Mouse (Mus musculus): ENCODE data around the gene Pde4dip. TPM values are rescaled to one million over a fixed set of nuclear protein-coding genes. Genes with fewer than 3 reads are reported as not detected.

Gene Pde4dip
- polyA plus RNA-seq, 1 experiment from 2014 or later, result 27.6 TPM

- ATAC-seq (ENCODE audit: low FRiP score), result no peak
- no peaks in the 10 kb centered on the region for H3K9me3 ChIP-seq (ENCODE audit: control insufficient read depth, low read length)
- H3K27me3 ChIP-seq (ENCODE audit: control insufficient read depth, insufficient read depth, low read length), result no peaks in the 10 kb centered on the region
- DNase-seq (ENCODE audit: low spot score, missing footprints), result peak; percentile 19
- H3K36me3 ChIP-seq (ENCODE audit: control insufficient read depth, insufficient read depth, low read length), result 0 out of 2 replicates have a peak, but pooled peaks cover 2% of the 10 kb centered on the region
- WGBS, result 91% methylated on average over 7 of the region's 7 CpGs
- no peak overlapping the region for H3K4me3 ChIP-seq (ENCODE audit: low read depth, low read length)
- no peak overlapping the region for H3K9ac ChIP-seq (ENCODE audit: low read length)
- H3K4me1 ChIP-seq (ENCODE audit: control insufficient read depth, insufficient read depth, low read length), result no peaks in the 10 kb centered on the region
- no peak overlapping the region for H3K4me2 ChIP-seq
- H3K27ac ChIP-seq (ENCODE audit: low read depth, low read length), result no peak overlapping the region
Measured at GRCm38 (mm10) chr3:97911093-97911492, 22.6 kb upstream of the Pde4dip start.

- no peak for ATAC-seq (ENCODE audit: low FRiP score)
- peak; percentile 17 for DNase-seq (ENCODE audit: low spot score, missing footprints)
- WGBS, result 81% methylated on average over 2 of the region's 2 CpGs
Measured at GRCm38 (mm10) chr3:97909737-97910136, 21.2 kb upstream of the Pde4dip start.

GRCm38 (mm10) chr3:97901586-97901985 is 13.1 kb upstream of the Pde4dip start:
- ATAC-seq (ENCODE audit: low FRiP score) (no peak), DNase-seq (ENCODE audit: low spot score, missing footprints) (no peak)
- Histone ChIP-seq H3K9me3 (ENCODE audit: control insufficient read depth, low read length) (no peaks in the 10 kb centered on the region), H3K9ac (ENCODE audit: low read length) (peak overlapping the region; percentile 92), H3K27me3 (ENCODE audit: control insufficient read depth, insufficient read depth, low read length) (no peaks in the 10 kb centered on the region), H3K27ac (ENCODE audit: low read depth, low read length) (no peak overlapping the region), H3K4me3 (ENCODE audit: low read depth, low read length) (peak overlapping the region; percentile 97), H3K36me3 (ENCODE audit: control insufficient read depth, insufficient read depth, low read length) (no peaks in the 10 kb centered on the region), H3K4me2 (peak overlapping the region; percentile 55), H3K4me1 (ENCODE audit: control insufficient read depth, insufficient read depth, low read length) (peaks cover 9% of the 10 kb centered on the region)
- WGBS, result 25% methylated on average over 5 of the region's 5 CpGs

More at GRCm38 (mm10) chr3:97909737-97910136, 21.2 kb upstream of the Pde4dip start:
- 0 out of 2 replicates have a peak, but pooled peaks cover 2% of the 10 kb centered on the region for H3K36me3 ChIP-seq (ENCODE audit: control insufficient read depth, insufficient read depth, low read length)
- no peak overlapping the region for H3K9ac ChIP-seq (ENCODE audit: low read length)
- no peaks in the 10 kb centered on the region for H3K4me1 ChIP-seq (ENCODE audit: control insufficient read depth, insufficient read depth, low read length)
- no peaks in the 10 kb centered on the region for H3K27me3 ChIP-seq (ENCODE audit: control insufficient read depth, insufficient read depth, low read length)
- no peak overlapping the region for H3K4me2 ChIP-seq
- no peak overlapping the region for H3K27ac ChIP-seq (ENCODE audit: low read depth, low read length)
- H3K4me3 ChIP-seq (ENCODE audit: low read depth, low read length), result no peak overlapping the region
- H3K9me3 ChIP-seq (ENCODE audit: control insufficient read depth, low read length), result no peaks in the 10 kb centered on the region

GRCm38 (mm10) chr3:97900516-97901490 is 12.3 kb upstream of the Pde4dip start, which contains the start of gene Sec22b:
TSS of gene Sec22b (plus strand) at chr3:97901190.
- Histone ChIP-seq H3K9ac (ENCODE audit: low read length) (peak within 1 kb of the TSS; percentile 92), H3K27me3 (ENCODE audit: control insufficient read depth, insufficient read depth, low read length) (no peaks in the 10 kb centered on the region), H3K4me2 (peak within 1 kb of the TSS; percentile 55), H3K27ac (ENCODE audit: low read depth, low read length) (no peak within 1 kb of the TSS; the same call in 1 of the 2 replicates), H3K9me3 (ENCODE audit: control insufficient read depth, low read length) (no peaks in the 10 kb centered on the region), H3K4me3 (ENCODE audit: low read depth, low read length) (peak within 1 kb of the TSS; percentile 97), H3K4me1 (ENCODE audit: control insufficient read depth, insufficient read depth, low read length) (peaks cover 9% of the 10 kb centered on the region), H3K36me3 (ENCODE audit: control insufficient read depth, insufficient read depth, low read length) (no peaks in the 10 kb centered on the region)
- WGBS, result 5% methylated on average over 41 of the region's 41 CpGs
- DNase-seq (ENCODE audit: low spot score, missing footprints) (peak; percentile 99), ATAC-seq (ENCODE audit: low FRiP score) (peak; percentile 88)

- Histone ChIP-seq H3K9me3 (ENCODE audit: control insufficient read depth, low read length) (no peaks in the 10 kb centered on the region), H3K27ac (ENCODE audit: low read depth, low read length) (no peak overlapping the region), H3K9ac (ENCODE audit: low read length) (no peak overlapping the region), H3K4me2 (no peak overlapping the region), H3K4me1 (ENCODE audit: control insufficient read depth, insufficient read depth, low read length) (peaks cover 9% of the 10 kb centered on the region), H3K36me3 (ENCODE audit: control insufficient read depth, insufficient read depth, low read length) (no peaks in the 10 kb centered on the region), H3K27me3 (ENCODE audit: control insufficient read depth, insufficient read depth, low read length) (no peaks in the 10 kb centered on the region), H3K4me3 (ENCODE audit: low read depth, low read length) (no peak overlapping the region)
- DNase-seq (ENCODE audit: low spot score, missing footprints), result peak; percentile 21
- no peak for ATAC-seq (ENCODE audit: low FRiP score)
- 69% methylated on average over 3 of the region's 3 CpGs for WGBS
Measured at GRCm38 (mm10) chr3:97898381-97898780, 9.9 kb upstream of the Pde4dip start.

GRCm38 (mm10) chr3:97894695-97895094 is 6.2 kb upstream of the Pde4dip start:
- DNase-seq (ENCODE audit: low spot score, missing footprints) (peak; percentile 85), ATAC-seq (ENCODE audit: low FRiP score) (no peak)
- Histone ChIP-seq H3K27ac (ENCODE audit: low read depth, low read length) (no peak overlapping the region), H3K9ac (ENCODE audit: low read length) (no peak overlapping the region), H3K4me1 (ENCODE audit: control insufficient read depth, insufficient read depth, low read length) (no peaks in the 10 kb centered on the region), H3K36me3 (ENCODE audit: control insufficient read depth, insufficient read depth, low read length) (no peaks in the 10 kb centered on the region), H3K9me3 (ENCODE audit: control insufficient read depth, low read length) (no peaks in the 10 kb centered on the region), H3K4me3 (ENCODE audit: low read depth, low read length) (no peak overlapping the region), H3K27me3 (ENCODE audit: control insufficient read depth, insufficient read depth, low read length) (no peaks in the 10 kb centered on the region; the same call in 1 of the 2 replicates), H3K4me2 (no peak overlapping the region)
- WGBS, result 45% methylated on average over 6 of the region's 6 CpGs

- no peaks in the 10 kb centered on the region for H3K9me3 ChIP-seq (ENCODE audit: control insufficient read depth, low read length)
- H3K4me2 ChIP-seq, result no peak overlapping the region
- WGBS, result 66% methylated on average over 6 of the region's 6 CpGs
- peak; percentile 54 for DNase-seq (ENCODE audit: low spot score, missing footprints)
- H3K9ac ChIP-seq (ENCODE audit: low read length), result no peak overlapping the region
- H3K36me3 ChIP-seq (ENCODE audit: control insufficient read depth, insufficient read depth, low read length), result no peaks in the 10 kb centered on the region
- no peak overlapping the region for H3K4me3 ChIP-seq (ENCODE audit: low read depth, low read length)
- H3K27ac ChIP-seq (ENCODE audit: low read depth, low read length), result no peak overlapping the region
- H3K27me3 ChIP-seq (ENCODE audit: control insufficient read depth, insufficient read depth, low read length), result peaks cover 12% of the 10 kb centered on the region
- no peak for ATAC-seq (ENCODE audit: low FRiP score)
- no peaks in the 10 kb centered on the region for H3K4me1 ChIP-seq (ENCODE audit: control insufficient read depth, insufficient read depth, low read length)
Measured at GRCm38 (mm10) chr3:97890205-97890604, 1.7 kb upstream of the Pde4dip start.

- Histone ChIP-seq H3K27ac (ENCODE audit: low read depth, low read length) (no peak overlapping the region), H3K9me3 (ENCODE audit: control insufficient read depth, low read length) (no peaks in the 10 kb centered on the region), H3K4me1 (ENCODE audit: control insufficient read depth, insufficient read depth, low read length) (no peaks in the 10 kb centered on the region), H3K4me3 (ENCODE audit: low read depth, low read length) (peak overlapping the region; percentile 47), H3K9ac (ENCODE audit: low read length) (no peak overlapping the region), H3K36me3 (ENCODE audit: control insufficient read depth, insufficient read depth, low read length) (no peaks in the 10 kb centered on the region), H3K4me2 (peak overlapping the region; percentile 95), H3K27me3 (ENCODE audit: control insufficient read depth, insufficient read depth, low read length) (peaks cover 12% of the 10 kb centered on the region)
- ATAC-seq (ENCODE audit: low FRiP score), result no peak
- 53% methylated on average over 5 of the region's 5 CpGs for WGBS
- no peak for DNase-seq (ENCODE audit: low spot score, missing footprints)
Measured at GRCm38 (mm10) chr3:97887785-97888167, 731 bp downstream of the Pde4dip start.

- H3K9ac ChIP-seq (ENCODE audit: low read length), result no peak overlapping the region
- no peak for DNase-seq (ENCODE audit: low spot score, missing footprints)
- H3K27me3 ChIP-seq (ENCODE audit: control insufficient read depth, insufficient read depth, low read length), result no peaks in the 10 kb centered on the region
- H3K27ac ChIP-seq (ENCODE audit: low read depth, low read length), result no peak overlapping the region
- no peaks in the 10 kb centered on the region for H3K36me3 ChIP-seq (ENCODE audit: control insufficient read depth, insufficient read depth, low read length)
- H3K9me3 ChIP-seq (ENCODE audit: control insufficient read depth, low read length), result no peaks in the 10 kb centered on the region
- no peak for ATAC-seq (ENCODE audit: low FRiP score)
- no peaks in the 10 kb centered on the region for H3K4me1 ChIP-seq (ENCODE audit: control insufficient read depth, insufficient read depth, low read length)
- WGBS, result 94% methylated on average over 5 of the region's 5 CpGs
- no peak overlapping the region for H3K4me3 ChIP-seq (ENCODE audit: low read depth, low read length)
- H3K4me2 ChIP-seq, result no peak overlapping the region
Measured at GRCm38 (mm10) chr3:97881576-97881975, 6.9 kb downstream of the Pde4dip start.
